ENCODE assay signal across 20 mouse cellular contexts in genomic region chr5:131377136-131377535, GRCm38 (mm10).
DNase-seq lines count a peak whose midpoint lies in the region; ATAC-seq lines count a peak whose summit lies in the region.
"Had no signal": no experiment of that assay in that cellular context is flagged by ENCODE, and none has a peak within 500 bp of the region (broad histone marks: within the 10 kb centered on the region; RNA-seq: fewer than 3 reads in every experiment).

No protein-coding gene starts in this region.

- H3K4me1 ChIP-seq in forebrain, embryonic 15.5 days = no peaks in the 10 kb centered on the region
- H3K4me1 ChIP-seq in forebrain, embryonic 16.5 days (replicated peaks; ENCODE audit: control insufficient read depth, insufficient read depth, low read length) = no peaks in the 10 kb centered on the region
- H3K4me1 ChIP-seq: forebrain, embryonic 13.5 days; liver, embryonic 12.5 days; lung, embryonic 15.5 days had no signal

- no peak overlapping the region for H3K9ac ChIP-seq in forebrain, embryonic 15.5 days (replicated peaks)
- H3K9ac ChIP-seq in forebrain, embryonic 16.5 days (replicated peaks; ENCODE audit: low read depth, low read length) = no peak overlapping the region
- H3K9ac ChIP-seq: forebrain, embryonic 13.5 days; liver, embryonic 12.5 days; lung, embryonic 15.5 days had no signal

- intact Hi-C loops in heart, postnatal 14 days (cut with DNase I) = no loop called here

- DNase-seq in layer of hippocampus, adult 11-12 months (ENCODE audit: low spot score) = peak; percentile 5
- DNase-seq in layer of hippocampus, adult 9-10 months (ENCODE audit: low spot score) = no peak
- DNase-seq in heart, postnatal 14 days = peak; percentile 10 to 22
- DNase-seq in lung, postnatal 4 days = peak; percentile 5 to 68
- no peak for DNase-seq in thymus, postnatal 36 days
- no peak for DNase-seq in kidney, postnatal 4 days
- DNase-seq: adrenal gland, postnatal 10 days; cerebellum, adult 9-11 months; kidney, adult 18-20 months; kidney, postnatal 10 days; thymus, postnatal 25 days had no signal

- no peaks in the 10 kb centered on the region for H3K36me3 ChIP-seq in forebrain, embryonic 15.5 days
- H3K36me3 ChIP-seq in forebrain, embryonic 16.5 days (ENCODE audit: control insufficient read depth, insufficient read depth) = no peaks in the 10 kb centered on the region
- H3K36me3 ChIP-seq: hindbrain, embryonic 10.5 days; liver, embryonic 12.5 days; lung, embryonic 15.5 days; midbrain, embryonic 10.5 days had no signal

- H3K4me2 ChIP-seq in forebrain, embryonic 15.5 days (replicated peaks) = no peak overlapping the region
- H3K4me2 ChIP-seq in forebrain, embryonic 16.5 days (ENCODE audit: low read length) = no peak overlapping the region
- H3K4me2 ChIP-seq: forebrain, embryonic 13.5 days; liver, embryonic 12.5 days; lung, embryonic 15.5 days had no signal

- 82% methylated on average over 5 of the region's 5 CpGs for WGBS in forebrain, embryonic 15.5 days
- 73% methylated on average over 5 of the region's 5 CpGs for WGBS in forebrain, embryonic 16.5 days

- no peak for ATAC-seq in forebrain, embryonic 15.5 days (replicated peaks)
- no peak for ATAC-seq in forebrain, embryonic 16.5 days
- ATAC-seq: forebrain, embryonic 13.5 days; liver, embryonic 12.5 days; Patski had no signal

- 0 out of 2 replicates have a peak overlapping the region, but pooled peaks have one; percentile 11 for H3K27ac ChIP-seq in forebrain, embryonic 15.5 days (replicated peaks)
- no peak overlapping the region for H3K27ac ChIP-seq in forebrain, embryonic 16.5 days (ENCODE audit: low read length)
- H3K27ac ChIP-seq: forebrain, embryonic 13.5 days; heart, adult 2 months; hindbrain, embryonic 10.5 days; liver, embryonic 12.5 days; lung, embryonic 15.5 days; midbrain, embryonic 10.5 days had no signal

- H3K27me3 ChIP-seq in forebrain, embryonic 15.5 days = no peaks in the 10 kb centered on the region
- no peaks in the 10 kb centered on the region for H3K27me3 ChIP-seq in forebrain, embryonic 16.5 days (replicated peaks; ENCODE audit: control insufficient read depth, insufficient read depth, low read length)
- H3K27me3 ChIP-seq: forebrain, embryonic 13.5 days; liver, embryonic 12.5 days; lung, embryonic 15.5 days had no signal

- no peak overlapping the region for H3K4me3 ChIP-seq in forebrain, embryonic 15.5 days
- H3K4me3 ChIP-seq in forebrain, embryonic 16.5 days (replicated peaks; ENCODE audit: low read length) = no peak overlapping the region
- H3K4me3 ChIP-seq: forebrain, embryonic 13.5 days; heart, adult 2 months; hindbrain, embryonic 10.5 days; liver, embryonic 12.5 days; lung, embryonic 15.5 days; midbrain, embryonic 10.5 days had no signal

- H3K9me3 ChIP-seq in forebrain, embryonic 15.5 days = no peaks in the 10 kb centered on the region
- no peaks in the 10 kb centered on the region for H3K9me3 ChIP-seq in forebrain, embryonic 16.5 days (ENCODE audit: control insufficient read depth, low read length)
- H3K9me3 ChIP-seq: forebrain, embryonic 13.5 days; hindbrain, embryonic 10.5 days; liver, embryonic 12.5 days; lung, embryonic 15.5 days; midbrain, embryonic 10.5 days had no signal

Comparison
In these comparisons a context has a peak if more than half of its experiments do, and no peak if none do; other contexts are left out.
1. DNase-seq: peak in layer of hippocampus, adult 11-12 months (single experiment), heart, postnatal 14 days (2 of 2) and lung, postnatal 4 days (2 of 2); none in layer of hippocampus, adult 9-10 months (single experiment), thymus, postnatal 36 days (0 of 2) and kidney, postnatal 4 days (0 of 2).